Mouse (Mus musculus) left cerebral cortex, adult 2 months (tissue): ENCODE measurements at regions not wholly inside any gene's neighbourhood (a gene's known extent, or its start where the extent isn't known, plus 50 kb on each side); places are given as distances from the start of the nearest gene placed in this dataset.

ENCODE experiments used
- DNase-seq, 2 experiments: peaks; one replicate each; pipeline ENCODE4 v3.0.0; 2021 to 2022; ENCODE audit warnings: low spot score in 2 of 2, mixed read lengths in 1 of 2; ENCODE audit errors: extremely low spot score in 1 of 2
- H3K27ac ChIP-seq: fragments of 200-600 bp; 2 replicates; pipeline ENCODE4 v1.8.1; 2022
- H3K4me3 ChIP-seq: fragments of 200-600 bp; 2 replicates; pipeline ENCODE4 v1.8.1; 2022
- CTCF ChIP-seq: fragments of 200-600 bp; IDR thresholded peaks from 2 replicates; pipeline ENCODE4 v1.8.1; 2022; ENCODE audit warnings: antibody characterized with exemption, mild to moderate bottlenecking, moderate library complexity
- intact Hi-C: fragments of 180-260 bp; cut with DNase I; formaldehyde crosslinking; loops from one replicate; pipeline ENCODE4 v1.15.1; 2025

GRCm38 (mm10) chr1:80025863-80026616 lies 165.1 kb upstream of the Serpine2 start:
- TF ChIP-seq CTCF, result no peak

GRCm38 (mm10) chr1:80023518-80024095 lies 162.6 kb upstream of the Serpine2 start:
- intact Hi-C loops, result no loop called here
- DNase-seq, result no peak
- Histone ChIP-seq H3K4me3 (no peak overlapping the region), H3K27ac (no peak overlapping the region)
- TF ChIP-seq CTCF, result no peak

More at GRCm38 (mm10) chr1:80025863-80026616, 165.1 kb upstream of the Serpine2 start:
- intact Hi-C loops, result no loop called here
- no peak overlapping the region for H3K4me3 ChIP-seq
- no peak overlapping the region for H3K27ac ChIP-seq
- DNase-seq, result peak in 1 of 2 experiments; percentile 0

GRCm38 (mm10) chr1:80021866-80022265 lies 160.9 kb upstream of the Serpine2 start:
- no peak for DNase-seq
- TF ChIP-seq CTCF, result no peak
- H3K27ac ChIP-seq, result no peak overlapping the region
- intact Hi-C loops, result no loop called here
- H3K4me3 ChIP-seq, result no peak overlapping the region

DNA sequence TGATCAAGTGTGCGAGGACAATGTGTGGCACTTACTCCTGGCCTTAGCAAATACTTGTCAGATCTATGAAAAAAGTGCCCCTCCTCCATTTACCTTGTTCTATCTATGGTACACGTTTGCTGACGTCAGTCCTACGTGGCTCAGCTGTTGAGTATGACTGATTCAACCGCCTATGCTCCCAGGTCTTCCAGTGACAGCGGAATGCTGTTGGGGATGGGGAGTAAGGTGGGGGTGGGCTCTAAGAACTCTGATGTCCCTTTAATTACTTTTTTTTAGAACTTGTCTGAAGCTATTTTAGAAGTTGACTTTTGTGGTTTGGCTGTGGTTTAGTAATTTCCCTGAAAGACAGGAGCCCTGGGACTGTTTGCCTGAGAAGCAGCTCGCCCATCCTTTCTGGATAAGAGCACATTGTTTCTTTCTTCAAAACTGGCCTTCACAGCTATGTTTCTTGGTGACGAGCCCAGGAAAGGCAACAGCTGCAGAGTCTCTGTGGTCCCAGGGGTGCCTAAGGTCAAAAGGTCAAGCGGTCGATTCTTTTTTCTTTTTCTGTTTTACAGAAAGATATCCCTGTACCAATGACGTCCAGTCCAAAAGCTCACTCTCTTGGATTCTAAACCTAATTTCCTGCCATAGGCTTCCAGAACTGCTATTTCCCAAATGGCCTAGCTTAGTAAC lies 157.5 kb upstream of the Serpine2 start:
- intact Hi-C loops, result no loop called here

GRCm38 (mm10) chr1:80015474-80015873 lies 154.5 kb upstream of the Serpine2 start:
- Histone ChIP-seq H3K4me3 (no peak overlapping the region), H3K27ac (no peak overlapping the region)
- no peak for DNase-seq
- intact Hi-C loops, result no loop called here
- TF ChIP-seq CTCF, result no peak

More for the DNA sequence above, 157.5 kb upstream of the Serpine2 start:
- H3K27ac ChIP-seq, result no peak overlapping the region
- no peak for DNase-seq
- TF ChIP-seq CTCF, result no peak
- H3K4me3 ChIP-seq, result no peak overlapping the region

DNA sequence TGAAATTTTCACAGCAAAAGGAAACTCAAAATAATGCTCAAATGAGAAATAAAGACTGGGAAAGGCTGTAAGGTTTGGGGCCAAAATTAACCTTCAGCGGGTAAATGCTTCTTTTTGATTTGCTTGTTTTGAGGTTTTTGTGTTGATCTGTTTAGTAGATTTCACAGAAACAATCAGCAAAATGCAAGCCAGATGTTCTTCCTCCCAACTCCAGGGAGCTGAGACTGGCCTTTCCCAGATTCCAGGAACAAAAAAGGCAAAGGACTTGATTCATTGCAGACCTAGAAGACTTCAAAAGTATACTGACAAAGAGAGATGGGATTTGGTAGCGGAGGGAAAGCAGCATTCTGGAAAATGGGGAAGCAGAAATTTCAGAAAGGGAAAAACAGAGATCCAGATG lies 153.6 kb upstream of the Serpine2 start:
- no peak for TF ChIP-seq CTCF
- no peak for DNase-seq

GRCm38 (mm10) chr1:80010724-80011123 lies 149.7 kb upstream of the Serpine2 start:
- no peak for DNase-seq
- no peak overlapping the region for H3K27ac ChIP-seq
- TF ChIP-seq CTCF, result no peak
- no peak overlapping the region for H3K4me3 ChIP-seq
- intact Hi-C loops, result no loop called here

More for the DNA sequence above, 153.6 kb upstream of the Serpine2 start:
- intact Hi-C loops, result no loop called here
- no peak overlapping the region for H3K4me3 ChIP-seq
- no peak overlapping the region for H3K27ac ChIP-seq

DNA sequence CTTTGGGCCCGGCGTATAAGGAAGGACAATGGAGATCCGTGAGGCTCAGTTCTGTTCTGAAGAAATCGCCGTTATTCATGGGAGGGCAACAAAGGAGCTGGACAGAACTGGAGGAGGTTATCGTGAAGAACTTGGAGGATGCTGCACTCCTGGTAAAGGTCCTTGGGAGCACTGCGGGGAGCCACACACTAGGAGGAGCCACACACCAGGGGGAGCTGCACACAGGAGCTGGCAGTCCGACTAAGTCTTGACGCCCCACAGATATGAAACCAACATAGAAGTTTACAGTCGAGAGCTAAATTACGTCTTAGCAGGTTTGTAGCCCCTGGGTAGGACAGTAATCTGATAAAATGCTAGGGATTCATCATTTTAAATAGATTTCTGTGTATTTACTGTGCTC lies 138.1 kb upstream of the Serpine2 start:
- peak; percentile 29 for TF ChIP-seq CTCF
- H3K4me3 ChIP-seq, result no peak overlapping the region
- H3K27ac ChIP-seq, result no peak overlapping the region
- intact Hi-C loops, result loop anchor here (5.0 kb wide), 1 partner anchor 108 kb away; no protein-coding TSS in a partner anchor
- DNase-seq, result no peak

GRCm38 (mm10) chr1:79997911-79998310 lies 136.9 kb upstream of the Serpine2 start:
- intact Hi-C loops, result loop anchor here (5.0 kb wide), 1 partner anchor 109 kb away; no protein-coding TSS in a partner anchor
- DNase-seq, result no peak
- Histone ChIP-seq H3K4me3 (no peak overlapping the region), H3K27ac (no peak overlapping the region)
- no peak for TF ChIP-seq CTCF

- no peak for DNase-seq
- no peak overlapping the region for H3K4me3 ChIP-seq
- intact Hi-C loops, result loop anchor here (5.0 kb wide), 1 partner anchor 110 kb away; no protein-coding TSS in a partner anchor
- no peak for TF ChIP-seq CTCF
- no peak overlapping the region for H3K27ac ChIP-seq
Observed at GRCm38 (mm10) chr1:79997456-79997855, 136.5 kb upstream of the Serpine2 start.

DNA sequence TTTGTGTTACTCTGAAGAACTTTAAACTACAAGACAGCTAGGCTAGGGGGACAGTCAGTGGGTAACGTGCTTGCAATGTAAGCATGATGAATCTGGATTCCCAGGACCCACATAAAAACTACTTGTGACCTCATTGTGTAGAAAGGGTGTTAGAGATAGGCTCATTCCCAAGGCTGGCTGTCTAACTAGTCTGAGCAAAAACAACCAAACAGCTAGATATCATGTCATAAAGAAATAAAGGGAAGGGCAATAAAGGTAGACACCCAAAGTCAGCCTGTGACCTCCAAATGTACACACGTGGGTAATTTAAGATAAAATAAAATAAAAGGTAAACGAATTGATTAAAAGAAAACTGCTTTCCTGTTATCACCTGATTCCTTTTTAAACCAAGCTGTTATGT lies 123.7 kb upstream of the Serpine2 start:
- TF ChIP-seq CTCF, result no peak
- intact Hi-C loops, result no loop called here
- no peak for DNase-seq
- no peak overlapping the region for H3K27ac ChIP-seq
- H3K4me3 ChIP-seq, result no peak overlapping the region

DNA sequence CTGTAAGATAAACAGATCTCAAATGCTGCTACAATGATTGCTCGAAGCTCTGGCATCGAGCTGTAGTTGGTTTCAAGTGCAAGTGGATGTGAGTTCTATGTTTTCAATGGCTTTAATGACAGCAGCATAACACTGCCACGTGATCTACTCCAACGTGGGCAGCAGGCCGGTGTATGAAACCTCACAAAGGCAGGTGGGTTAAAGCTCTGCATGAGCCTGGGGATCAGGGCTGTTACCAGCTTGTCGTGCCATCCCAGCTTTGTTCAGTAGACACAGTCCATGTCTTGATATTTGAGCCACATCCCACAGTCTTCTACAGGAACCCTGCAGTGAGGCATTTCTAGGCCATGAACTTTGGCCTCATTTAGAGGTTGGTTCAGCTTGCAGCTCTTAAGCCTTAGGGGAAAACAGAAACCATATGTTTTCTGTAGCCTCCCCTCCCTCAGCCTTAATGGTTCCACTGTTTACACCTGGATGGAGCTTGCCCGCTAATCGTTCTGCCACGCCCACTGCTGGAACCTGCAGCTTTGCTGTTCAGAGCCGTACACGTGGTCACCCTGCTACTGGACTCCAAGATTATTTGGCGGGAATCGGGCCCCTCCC lies 121.8 kb upstream of the Serpine2 start:
- Histone ChIP-seq H3K4me3 (no peak overlapping the region), H3K27ac (no peak overlapping the region)
- TF ChIP-seq CTCF, result no peak
- DNase-seq, result no peak
- intact Hi-C loops, result no loop called here
